Mouse (Mus musculus) bone marrow, adult 2 months (tissue): ENCODE results near the gene Wdr54. TPM values are rescaled to one million over a fixed set of nuclear protein-coding genes. Genes with fewer than 3 reads are reported as not detected.

Experiments
- H3K27ac ChIP-seq: fragments of 200-500 bp; 2 replicates; pipeline ENCODE4 v1.5.1; 2012; ENCODE audit warnings: low read depth, mild to moderate bottlenecking, control low read depth, inconsistent platforms, low read length; ENCODE audit not compliant: control insufficient read depth, poor library complexity, insufficient read depth
- H3K4me1 ChIP-seq: fragments of 200-500 bp; 2 replicates; pipeline ENCODE4 v1.6.1; 2011; ENCODE audit warnings: low read length; ENCODE audit not compliant: control insufficient read depth, insufficient read depth
- H3K4me3 ChIP-seq: fragments of 200-500 bp; replicated peaks from 2 replicates; pipeline ENCODE3; 2011; ENCODE audit warnings: mild to moderate bottlenecking, low read depth, low read length, control low read depth; ENCODE audit not compliant: control insufficient read depth
- CTCF ChIP-seq: fragments of 200-500 bp; IDR thresholded peaks from 2 replicates; pipeline ENCODE4 v1.5.1; 2011; ENCODE audit warnings: low read length, control low read depth; ENCODE audit not compliant: control insufficient read depth, insufficient read depth
- POLR2A ChIP-seq: fragments of 200-500 bp; IDR thresholded peaks from 2 replicates; pipeline ENCODE4 v1.6.1; 2011; ENCODE audit warnings: low read depth, mild to moderate bottlenecking, control low read depth, low read length, borderline replicate concordance; ENCODE audit not compliant: control insufficient read depth
- WGBS: fragments of 180-500 bp; shearing (Covaris S2); methylation state at CpG from one replicate; pipeline ENCODE4 v1.1.7; 2018; 5-methylcytosine and 5-hydroxymethylcytosine counted together
- polyA plus RNA-seq: library from polyadenylated mRNA; stranded (reverse); fragments of >200 nt; gene quantifications from 2 replicates; pipeline ENCODE4 v1.2.4, GENCODE M21; 2011; ENCODE audit warnings: low replicate concordance; ENCODE audit not compliant: missing spikeins, insufficient read depth, insufficient read length

Gene Wdr54
- polyA plus RNA-seq, 1 experiment, result not detected

- 23% methylated on average over 6 of the region's 6 CpGs for WGBS
- no peak for TF ChIP-seq CTCF
- no peak for TF ChIP-seq POLR2A
- H3K4me3 ChIP-seq, result no peak overlapping the region
- peaks cover 4% of the 10 kb centered on the region; the same call in 1 of the 2 replicates for H3K4me1 ChIP-seq
- peak overlapping the region; percentile 43 for H3K27ac ChIP-seq
Measured at GRCm38 (mm10) chr6:83131469-83132034, 24.6 kb downstream of the Wdr54 start.

GRCm38 (mm10) chr6:83127419-83127818 lies 28.8 kb downstream of the Wdr54 start:
- 88% methylated on average over 5 of the region's 5 CpGs for WGBS
- H3K4me3 ChIP-seq, result no peak overlapping the region
- no peak overlapping the region for H3K27ac ChIP-seq
- H3K4me1 ChIP-seq, result peaks cover 2% of the 10 kb centered on the region; the same call in 1 of the 2 replicates
- peak; percentile 25; the same call in 1 of the 2 replicates for TF ChIP-seq CTCF
- no peak for TF ChIP-seq POLR2A

GRCm38 (mm10) chr6:83125331-83125730 lies 30.9 kb downstream of the Wdr54 start, which contains the start of gene Ino80b:
TSS of gene Ino80b (minus strand) at chr6:83125431.
- WGBS, result 33% methylated on average over 5 of the region's 5 CpGs
- no peaks in the 10 kb centered on the region; the same call in 1 of the 2 replicates for H3K4me1 ChIP-seq
- peak within 1 kb of the TSS; percentile 89 for H3K4me3 ChIP-seq
- TF ChIP-seq POLR2A (no peak), CTCF (no peak)
- H3K27ac ChIP-seq, result peak within 1 kb of the TSS; percentile 80

GRCm38 (mm10) chr6:83124851-83125312 lies 31.3 kb downstream of the Wdr54 start:
- WGBS, result under 1% methylated on average over 30 of the region's 30 CpGs
- Histone ChIP-seq H3K4me3 (peak overlapping the region; percentile 89), H3K4me1 (peaks cover under 1% of the 10 kb centered on the region; the same call in 1 of the 2 replicates), H3K27ac (peak overlapping the region; percentile 80)
- TF ChIP-seq CTCF (no peak), POLR2A (peak; percentile 73; the same call in 1 of the 2 replicates)

GRCm38 (mm10) chr6:83122961-83123360 lies 33.2 kb downstream of the Wdr54 start:
- H3K4me1 ChIP-seq, result peaks cover 3% of the 10 kb centered on the region; the same call in 1 of the 2 replicates
- no peak overlapping the region for H3K27ac ChIP-seq
- no peak overlapping the region for H3K4me3 ChIP-seq

GRCm38 (mm10) chr6:83121863-83122710 lies 34.1 kb downstream of the Wdr54 start:
- Histone ChIP-seq H3K27ac (peak overlapping the region; percentile 89), H3K4me3 (peak overlapping the region; percentile 62), H3K4me1 (peaks cover 3% of the 10 kb centered on the region; the same call in 1 of the 2 replicates)
- WGBS, result 5% methylated on average over 52 of the region's 52 CpGs
- TF ChIP-seq CTCF, result no peak
- peak; percentile 10; the same call in 1 of the 2 replicates for TF ChIP-seq POLR2A

More at GRCm38 (mm10) chr6:83122961-83123360, 33.2 kb downstream of the Wdr54 start:
- WGBS, result 98% methylated on average over 5 of the region's 5 CpGs
- TF ChIP-seq POLR2A, result no peak
- TF ChIP-seq CTCF, result no peak

- TF ChIP-seq CTCF, result no peak
- peak; percentile 96 for TF ChIP-seq POLR2A
- Histone ChIP-seq H3K27ac (peak within 1 kb of the TSS; percentile 89), H3K4me1 (peaks cover 3% of the 10 kb centered on the region; the same call in 1 of the 2 replicates), H3K4me3 (peak within 1 kb of the TSS; percentile 80)
- 1% methylated on average over 38 of the region's 38 CpGs for WGBS
Measured at GRCm38 (mm10) chr6:83120930-83121862, 35.0 kb downstream of the Wdr54 start, which contains the start of gene Wbp1. TSS of gene Wbp1 (minus strand) at chr6:83121559.
